Mouse (Mus musculus) activated CD4-positive, CD25-positive, alpha-beta regulatory T cell, adult 9 weeks (primary cell): ENCODE results near the gene Myo10. TPM values are rescaled to one million over a fixed set of nuclear protein-coding genes. Genes with fewer than 3 reads are reported as not detected.

Experiments used
- polyA plus RNA-seq: library from polyadenylated mRNA; unstranded; fragments of 100-300 nt; shearing (Covaris generic); gene quantifications from one replicate; pipeline ENCODE4 v1.2.1, GENCODE M21; 2017

Myo10 gene
- 1.4 TPM for polyA plus RNA-seq

GRCm38 (mm10) chr15:25622200-25622866 is at the start of gene Myo10:
Gene Myo10, plus strand, starts transcription at chr15:25622525.

GRCm38 (mm10) chr15:25843086-25843991 is 221.0 kb downstream of the Myo10 start, which contains the start of gene Retreg1:
Gene Retreg1, plus strand, starts transcription at chr15:25843180.

Other genes starting within 250 kb of the Myo10 start
- gene Basp1, start 208.8 kb upstream of the Myo10 start, polyA plus RNA-seq, result not detected
- gene Retreg1, start 220.7 kb downstream of the Myo10 start, polyA plus RNA-seq, result 37.3 TPM